Comparison of ENCODE assay signal across 8 mouse cellular contexts in genomic region chr11:86545556-86545955, GRCm38 (mm10). TPM values are rescaled to one million over a fixed set of nuclear protein-coding genes. Genes with fewer than 3 reads are reported as not detected.
DNase-seq lines count a peak whose midpoint lies in the region; ATAC-seq and TF ChIP-seq lines count a peak whose summit lies in the region.
"Had no signal": no experiment of that assay in that cellular context is flagged by ENCODE, and none has a peak within 500 bp of the region (broad histone marks: within the 10 kb centered on the region; RNA-seq: fewer than 3 reads in every experiment).

No protein-coding gene starts in this region.

- 79% methylated on average over 8 of the region's 8 CpGs for WGBS in neural tube, embryonic 11.5 days
- WGBS in forebrain, embryonic 11.5 days = 83% methylated on average over 8 of the region's 8 CpGs
- 77% methylated on average over 8 of the region's 8 CpGs for WGBS in limb, embryonic 14.5 days
- 74% methylated on average over 8 of the region's 8 CpGs for WGBS in stomach, embryonic 15.5 days
- 75% methylated on average over 8 of the region's 8 CpGs for WGBS in cerebellum, adult 2 months

- DNase-seq in neural tube, embryonic 11.5 days (ENCODE audit: low spot score) = no peak
- DNase-seq in neural tube, embryonic 10.5 days (ENCODE audit: extremely low spot score, low spot score) = no peak
- DNase-seq in forebrain, embryonic 11.5 days (ENCODE audit: low spot score) = no peak
- DNase-seq in limb, embryonic 14.5 days (ENCODE audit: low spot score) = no peak
- no peak for DNase-seq in cerebellum, adult 2 months
- DNase-seq in layer of hippocampus, adult 18-20 months (ENCODE audit: low spot score in 2 of 2) = no peak
- DNase-seq: cerebellum, adult 11 months had no signal

- H3K4me1 ChIP-seq in neural tube, embryonic 11.5 days (ENCODE audit: control insufficient read depth, insufficient read depth, low read length) = peaks cover 2% of the 10 kb centered on the region; the same call in 1 of the 2 replicates
- 0 out of 2 replicates have a peak, but pooled peaks cover 6% of the 10 kb centered on the region for H3K4me1 ChIP-seq in forebrain, embryonic 11.5 days (replicated peaks; ENCODE audit: control insufficient read depth, insufficient read depth, low read length)
- H3K4me1 ChIP-seq in limb, embryonic 14.5 days (ENCODE audit: control insufficient read depth, insufficient read depth, low read length) = peaks cover 6% of the 10 kb centered on the region
- H3K4me1 ChIP-seq in stomach, embryonic 15.5 days = peaks cover 13% of the 10 kb centered on the region; the same call in 1 of the 2 replicates
- H3K4me1 ChIP-seq in cerebellum, adult 2 months (ENCODE audit: control insufficient read depth, insufficient read depth, low read length) = no peaks in the 10 kb centered on the region

- ATAC-seq in neural tube, embryonic 11.5 days (ENCODE audit: insufficient read depth, low FRiP score, low TSS enrichment) = no peak
- no peak for ATAC-seq in forebrain, embryonic 11.5 days (replicated peaks; ENCODE audit: low FRiP score)
- no peak for ATAC-seq in limb, embryonic 14.5 days (ENCODE audit: low FRiP score, low read depth)
- no peak for ATAC-seq in stomach, embryonic 15.5 days (ENCODE audit: insufficient read depth, low FRiP score, low read depth)

- TF ChIP-seq POLR2A in limb, embryonic 14.5 days (IDR thresholded peaks at IDR 0.05; ENCODE audit: borderline replicate concordance, extremely low read depth, insufficient read depth, insufficient read length) = no peak
- no peak for TF ChIP-seq POLR2A in cerebellum, adult 2 months (IDR thresholded peaks at IDR 0.05; ENCODE audit: borderline replicate concordance, insufficient read depth, low read length)

- no peaks in the 10 kb centered on the region for H3K9me3 ChIP-seq in neural tube, embryonic 11.5 days (ENCODE audit: control insufficient read depth, low read length)
- no peaks in the 10 kb centered on the region for H3K9me3 ChIP-seq in forebrain, embryonic 11.5 days (ENCODE audit: control insufficient read depth, low read length)
- H3K9me3 ChIP-seq in limb, embryonic 14.5 days (ENCODE audit: control insufficient read depth, low read length) = no peaks in the 10 kb centered on the region
- no peaks in the 10 kb centered on the region for H3K9me3 ChIP-seq in stomach, embryonic 15.5 days

- no peak overlapping the region; the same call in 1 of the 2 replicates for H3K9ac ChIP-seq in neural tube, embryonic 11.5 days (ENCODE audit: low read length)
- peak overlapping the region; percentile 48; the same call in 1 of the 2 replicates for H3K9ac ChIP-seq in forebrain, embryonic 11.5 days (ENCODE audit: low read length)
- peak overlapping the region; percentile 52 for H3K9ac ChIP-seq in limb, embryonic 14.5 days (ENCODE audit: low read depth, low read length, severe bottlenecking)
- no peak overlapping the region for H3K9ac ChIP-seq in stomach, embryonic 15.5 days

- no peaks in the 10 kb centered on the region for H3K36me3 ChIP-seq in neural tube, embryonic 11.5 days (ENCODE audit: control insufficient read depth, insufficient read depth, low read length)
- H3K36me3 ChIP-seq in forebrain, embryonic 11.5 days (ENCODE audit: control insufficient read depth, insufficient read depth, low read length) = no peaks in the 10 kb centered on the region
- H3K36me3 ChIP-seq in limb, embryonic 14.5 days (ENCODE audit: control insufficient read depth, insufficient read depth, low read length) = peaks cover 9% of the 10 kb centered on the region; the same call in 1 of the 2 replicates
- 0 out of 2 replicates have a peak, but pooled peaks cover 4% of the 10 kb centered on the region for H3K36me3 ChIP-seq in stomach, embryonic 15.5 days

- H3K27ac ChIP-seq in neural tube, embryonic 11.5 days (ENCODE audit: low read depth, low read length) = no peak overlapping the region
- no peak overlapping the region for H3K27ac ChIP-seq in forebrain, embryonic 11.5 days (ENCODE audit: low read depth, low read length)
- H3K27ac ChIP-seq in limb, embryonic 14.5 days (replicated peaks; ENCODE audit: low read depth, low read length) = no peak overlapping the region
- H3K27ac ChIP-seq in stomach, embryonic 15.5 days = peak overlapping the region; percentile 85
- H3K27ac ChIP-seq in cerebellum, adult 2 months (ENCODE audit: insufficient read depth, low read length) = no peak overlapping the region

- TF ChIP-seq CTCF in cerebellum, adult 2 months (IDR thresholded peaks at IDR 0.05; ENCODE audit: borderline replicate concordance, insufficient read depth, low read depth, low read length) = no peak

- H3K4me2 ChIP-seq in neural tube, embryonic 11.5 days (ENCODE audit: low read depth) = peak overlapping the region; percentile 56
- H3K4me2 ChIP-seq in forebrain, embryonic 11.5 days (ENCODE audit: low read depth, low read length, severe bottlenecking) = peak overlapping the region; percentile 58
- H3K4me2 ChIP-seq in limb, embryonic 14.5 days (replicated peaks; ENCODE audit: low read depth, low read length, severe bottlenecking) = peak overlapping the region; percentile 60
- peak overlapping the region; percentile 54 for H3K4me2 ChIP-seq in stomach, embryonic 15.5 days

- H3K4me3 ChIP-seq in neural tube, embryonic 11.5 days (ENCODE audit: low read depth, low read length) = peak overlapping the region; percentile 98
- peak overlapping the region; percentile 98 for H3K4me3 ChIP-seq in forebrain, embryonic 11.5 days (ENCODE audit: low read depth, low read length)
- peak overlapping the region; percentile 94 for H3K4me3 ChIP-seq in limb, embryonic 14.5 days (replicated peaks; ENCODE audit: low read length)
- peak overlapping the region; percentile 92 for H3K4me3 ChIP-seq in stomach, embryonic 15.5 days (replicated peaks)
- no peak overlapping the region for H3K4me3 ChIP-seq in cerebellum, adult 2 months (replicated peaks; ENCODE audit: insufficient read depth, low read depth, low read length)

- H3K27me3 ChIP-seq in neural tube, embryonic 11.5 days (ENCODE audit: control insufficient read depth, insufficient read depth, low read length) = no peaks in the 10 kb centered on the region
- no peaks in the 10 kb centered on the region for H3K27me3 ChIP-seq in forebrain, embryonic 11.5 days (ENCODE audit: control insufficient read depth, insufficient read depth, low read length)
- H3K27me3 ChIP-seq in limb, embryonic 14.5 days (ENCODE audit: control insufficient read depth, insufficient read depth, low read length) = no peaks in the 10 kb centered on the region
- H3K27me3 ChIP-seq in stomach, embryonic 15.5 days (replicated peaks) = no peaks in the 10 kb centered on the region
- no peaks in the 10 kb centered on the region for H3K27me3 ChIP-seq in cerebellum, adult 2 months (ENCODE audit: control insufficient read depth, insufficient read depth, low read length)

RNA-seq across cellular contexts. Expression of gene Tubd1, which starts 0.8 kb away (rescaled TPM):
- polyA plus RNA-seq in neural tube, embryonic 11.5 days (2014; fragmentation: Nextera tagmentation; extraction: Ambion mirVana) = 11.3 and 13.2 TPM in 2 replicates
- polyA plus RNA-seq in forebrain, embryonic 11.5 days (2014; fragmentation: Nextera tagmentation; extraction: Ambion mirVana) = 13.9 TPM in 2 replicates
- 7.1 and 7.6 TPM in 2 replicates for polyA plus RNA-seq in limb, embryonic 14.5 days (2012; rRNA removed)
- 10.1 and 10.5 TPM in 2 replicates for polyA plus RNA-seq in limb, embryonic 14.5 days (2014; fragmentation: Nextera tagmentation; extraction: Ambion mirVana)
- polyA plus RNA-seq in stomach, embryonic 15.5 days (2015; fragmentation: Nextera tagmentation; extraction: Ambion mirVana) = 11.9 and 12.9 TPM in 2 replicates
- 3.5 and 4.0 TPM in 2 replicates for polyA plus RNA-seq in cerebellum, adult 2 months (2012; rRNA removed)
- total RNA-seq in layer of hippocampus, adult 18-20 months (2021) = 1 to 10 TPM; 5.2 to 6.0 TPM

RNA-seq across cellular contexts. Expression of gene Rps6kb1, which starts 1.0 kb away (rescaled TPM):
- polyA plus RNA-seq in neural tube, embryonic 11.5 days (2014; fragmentation: Nextera tagmentation; extraction: Ambion mirVana) = 56.4 and 57.7 TPM in 2 replicates
- polyA plus RNA-seq in forebrain, embryonic 11.5 days (2014; fragmentation: Nextera tagmentation; extraction: Ambion mirVana) = 62.2 and 66.4 TPM in 2 replicates
- polyA plus RNA-seq in limb, embryonic 14.5 days (2012; rRNA removed) = 26.6 and 33.5 TPM in 2 replicates
- 59.4 and 73.1 TPM in 2 replicates for polyA plus RNA-seq in limb, embryonic 14.5 days (2014; fragmentation: Nextera tagmentation; extraction: Ambion mirVana)
- polyA plus RNA-seq in stomach, embryonic 15.5 days (2015; fragmentation: Nextera tagmentation; extraction: Ambion mirVana) = 53.7 and 62.2 TPM in 2 replicates
- 25.6 and 28.9 TPM in 2 replicates for polyA plus RNA-seq in cerebellum, adult 2 months (2012; rRNA removed)
- total RNA-seq in layer of hippocampus, adult 18-20 months (2021) = 10 to 100 TPM; 33.1 to 37.3 TPM

Comparison
In these comparisons a context has a peak if more than half of its experiments do, and no peak if none do; other contexts are left out.
1. H3K9ac ChIP-seq: peak in forebrain, embryonic 11.5 days (single experiment) and limb, embryonic 14.5 days (single experiment); none in neural tube, embryonic 11.5 days (single experiment) and stomach, embryonic 15.5 days (single experiment).
2. Peak in every context shown above with its lines, with median percentiles within 50 percentile points of each other: H3K4me2 ChIP-seq.